Mouse (Mus musculus): ENCODE measurements around the gene Tnfrsf1b. TPM values are rescaled to one million over a fixed set of nuclear protein-coding genes. Genes with fewer than 3 reads are reported as not detected.
A peak's percentile ranks its signal among the peaks of the same experiment; 100 is the strongest.
"Not testable (repeated sequence)": the region's sequence is repeated elsewhere in the genome, so short reads cannot be mapped to it uniquely, and the experiment has no call there.

Gene Tnfrsf1b
- total RNA-seq, 2 experiments from 2014 or later, result 37.0 to 41.1 TPM

DNA sequence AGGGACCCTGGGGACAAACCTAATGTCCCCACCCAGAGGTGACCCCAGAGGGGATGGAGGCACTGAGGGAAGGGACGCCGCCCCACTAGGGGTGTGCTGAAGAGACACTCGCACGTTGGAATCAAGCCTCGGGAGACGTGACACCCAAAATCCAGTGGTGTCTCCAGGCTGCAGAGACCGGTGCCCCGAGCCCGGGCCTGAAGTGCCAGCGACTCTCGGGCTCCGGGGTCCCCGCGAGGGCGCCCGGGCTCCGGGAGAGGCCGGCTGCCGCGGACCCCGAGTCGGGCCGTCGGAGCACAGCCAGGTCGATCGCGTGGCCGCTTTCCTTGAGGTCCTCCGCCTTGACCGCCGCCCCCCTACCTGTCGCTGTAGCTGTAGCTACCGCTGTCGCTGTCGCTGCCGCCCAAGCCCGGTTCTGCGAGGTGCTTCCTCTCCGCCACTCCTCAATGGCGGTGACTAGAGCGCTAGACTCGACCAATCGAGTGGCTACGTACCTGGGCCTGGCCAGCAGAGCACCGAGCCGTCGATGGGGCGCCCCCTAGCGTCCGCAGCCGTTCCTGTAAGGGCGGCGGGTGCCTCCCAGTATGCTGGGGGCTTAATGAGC lies 52.0 kb downstream of the Tnfrsf1b start, which contains the start of gene Vps13d:
Gene Vps13d, minus strand, starts transcription at position 447 of the 604 bp plus-strand sequence.
- ATAC-seq (replicated peaks; ENCODE audit: poor library complexity, severe bottlenecking), result peak; percentile 94

- ATAC-seq (replicated peaks; ENCODE audit: poor library complexity, severe bottlenecking), result peak; percentile 27
Measured at GRCm38 (mm10) chr4:145193991-145194511, 52.6 kb downstream of the Tnfrsf1b start.

DNA sequence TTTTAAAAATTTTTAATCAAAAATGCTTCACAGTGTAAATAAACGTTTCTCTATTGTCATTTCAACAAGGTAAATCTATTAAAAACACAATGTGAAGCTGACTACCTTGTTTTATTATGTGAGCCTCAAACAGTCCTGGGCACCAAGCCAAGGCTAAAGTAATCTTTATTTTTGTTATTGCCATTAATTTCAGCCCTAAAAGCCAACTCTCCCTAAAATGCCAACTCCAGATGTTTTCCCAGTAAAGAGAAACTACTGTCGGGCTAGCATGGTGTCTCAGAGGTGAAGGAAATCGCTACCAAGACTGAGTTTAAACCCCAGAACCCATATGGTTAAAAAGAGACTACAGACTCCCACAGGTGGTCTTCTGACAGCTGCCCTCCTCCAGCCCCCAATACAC lies 53.3 kb downstream of the Tnfrsf1b start:
- no peak for ATAC-seq (replicated peaks; ENCODE audit: poor library complexity, severe bottlenecking)

- ATAC-seq (replicated peaks; ENCODE audit: poor library complexity, severe bottlenecking), result no peak
Measured at GRCm38 (mm10) chr4:145192686-145193085, 54.0 kb downstream of the Tnfrsf1b start.

- ATAC-seq (replicated peaks; ENCODE audit: poor library complexity, severe bottlenecking), result no peak
Measured at GRCm38 (mm10) chr4:145188561-145188960, 58.1 kb downstream of the Tnfrsf1b start.

DNA sequence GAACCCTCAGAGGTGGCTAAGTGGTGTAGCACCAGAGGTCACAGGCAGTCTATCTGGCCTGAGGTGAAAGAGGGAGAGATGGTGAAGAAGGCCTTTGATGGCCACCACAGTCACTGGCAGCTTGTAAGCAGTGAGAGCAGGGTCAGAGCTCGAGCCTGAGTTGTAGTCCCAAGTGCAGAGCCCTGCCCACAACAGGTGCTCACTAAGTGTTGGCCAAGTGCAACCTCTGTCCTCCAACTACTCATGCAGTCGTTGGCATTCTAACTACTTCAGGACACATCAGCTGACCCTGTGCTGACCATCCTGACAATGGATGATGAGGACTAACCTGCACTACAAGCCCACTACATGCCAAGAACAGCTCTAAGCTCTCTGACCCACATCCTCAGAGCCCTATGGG lies 59.1 kb downstream of the Tnfrsf1b start:
- ATAC-seq (replicated peaks; ENCODE audit: poor library complexity, severe bottlenecking), result no peak; the same call in 1 of the 2 replicates

- ATAC-seq (replicated peaks; ENCODE audit: poor library complexity, severe bottlenecking), result no peak
Measured at GRCm38 (mm10) chr4:145178918-145179549, 67.6 kb downstream of the Tnfrsf1b start.

- not testable (repeated sequence) for ATAC-seq (replicated peaks; ENCODE audit: poor library complexity, severe bottlenecking)
Measured at GRCm38 (mm10) chr4:145165542-145165941, 81.1 kb downstream of the Tnfrsf1b start.

DNA sequence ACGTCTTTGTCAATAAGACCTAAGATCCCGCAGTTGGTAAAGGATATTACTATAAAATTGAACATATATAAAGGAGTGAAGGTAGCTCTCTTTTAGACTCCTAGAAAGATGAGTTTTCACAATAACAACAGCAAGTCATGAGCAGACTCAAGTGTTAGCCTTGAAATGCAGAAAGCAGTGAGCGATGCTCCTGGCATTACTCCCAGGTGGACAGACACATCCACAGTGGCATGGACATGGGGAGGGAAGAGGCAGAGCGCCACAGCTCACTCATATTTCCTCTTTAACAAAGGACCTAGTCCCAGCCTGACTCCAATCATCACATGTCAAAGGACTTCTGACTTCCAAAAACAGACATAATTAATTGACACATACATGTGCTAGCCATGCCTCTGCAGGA lies 82.6 kb downstream of the Tnfrsf1b start:
- no peak for ATAC-seq (replicated peaks; ENCODE audit: poor library complexity, severe bottlenecking)

Other genes starting within 250 kb of the Tnfrsf1b start
- 21.4 and 26.1 TPM in 2 replicates for gene Vps13d, start 51.9 kb downstream of the Tnfrsf1b start, total RNA-seq (2014; fragmentation: Nextera tagmentation)
- 37.3 and 41.3 TPM in 2 replicates for gene Vps13d, start 51.9 kb downstream of the Tnfrsf1b start, total RNA-seq (2017)
- 0.49 TPM in 1 of 2 replicates, not detected in the other for gene Tnfrsf8, start 68.3 kb upstream of the Tnfrsf1b start, total RNA-seq (2014; fragmentation: Nextera tagmentation)
- gene Tnfrsf8, start 68.3 kb upstream of the Tnfrsf1b start, total RNA-seq (2017), result 1.1 and 1.8 TPM in 2 replicates

Data from granulocyte monocyte progenitor cell, adult 5-6 weeks (primary cell).